Mouse (Mus musculus) stomach, embryonic 16.5 days (tissue): ENCODE data around the gene Clasrp. TPM values are rescaled to one million over a fixed set of nuclear protein-coding genes. Genes with fewer than 3 reads are reported as not detected.

Experiments used
- ATAC-seq: fragments of 200-750 bp; cut with Nextera tagmentation; 2 replicates; pipeline ENCODE4 v1.8.0; 2017; ENCODE audit warnings: moderate number of reproducible peaks, moderate TSS enrichment; ENCODE audit not compliant: insufficient read depth, low FRiP score
- H3K27ac ChIP-seq: fragments of 300-500 bp; sonication (generic); 2 replicates; pipeline ENCODE4 v1.5.1; 2014; ENCODE audit warnings: low read length
- H3K27me3 ChIP-seq: fragments of 300-500 bp; sonication (generic); 2 replicates; pipeline ENCODE4 v1.6.1; 2014; ENCODE audit warnings: low read length, control low read depth, mixed read lengths; ENCODE audit not compliant: control insufficient read depth, insufficient read depth
- H3K36me3 ChIP-seq: fragments of 300-500 bp; sonication (generic); 2 replicates; pipeline ENCODE4 v1.6.1; 2014; ENCODE audit warnings: low read length; ENCODE audit not compliant: control insufficient read depth, insufficient read depth
- H3K4me1 ChIP-seq: fragments of 300-500 bp; sonication (generic); 2 replicates; pipeline ENCODE4 v1.6.1; 2014; ENCODE audit warnings: low read length, control low read depth, mixed read lengths; ENCODE audit not compliant: control insufficient read depth, insufficient read depth
- H3K4me2 ChIP-seq: fragments of 300-500 bp; sonication (generic); 2 replicates; pipeline ENCODE4 v1.6.1; 2014; ENCODE audit warnings: low read depth, low read length, mixed read lengths
- H3K4me3 ChIP-seq: fragments of 300-500 bp; sonication (generic); replicated peaks from 2 replicates; pipeline ENCODE4 v1.5.1; 2014; ENCODE audit warnings: mild to moderate bottlenecking, low read length
- H3K9ac ChIP-seq: fragments of 300-500 bp; sonication (generic); 2 replicates; pipeline ENCODE4 v1.6.1; 2014; ENCODE audit warnings: low read length
- H3K9me3 ChIP-seq: fragments of 300-500 bp; sonication (generic); replicated peaks from 2 replicates; pipeline ENCODE4 v1.6.1; 2016; ENCODE audit warnings: low read length, control low read depth; ENCODE audit not compliant: control insufficient read depth
- whole genome bisulfite sequencing: fragments of 180-500 bp; shearing (Covaris S2); extraction: QIAGEN DNeasy Blood & Tissue Kit; methylation state at CpG from one replicate; pipeline ENCODE4 v1.1.7; 2014; 5-methylcytosine and 5-hydroxymethylcytosine counted together
- polyA plus RNA-seq: library from polyadenylated mRNA; unstranded; fragments of >200 nt; fragmentation: Nextera tagmentation; extraction: Ambion mirVana; gene quantifications from 2 replicates; pipeline ENCODE4 v1.2.1, GENCODE M21; 2015

Gene Clasrp
- polyA plus RNA-seq, 1 experiment from 2014 or later, result 35.2 TPM

- Histone ChIP-seq H3K9ac (no peak overlapping the region), H3K27ac (no peak overlapping the region), H3K4me2 (no peak overlapping the region), H3K36me3 (no peaks in the 10 kb centered on the region), H3K4me3 (no peak overlapping the region), H3K9me3 (no peaks in the 10 kb centered on the region), H3K27me3 (no peaks in the 10 kb centered on the region), H3K4me1 (peaks cover 30% of the 10 kb centered on the region)
- 66% methylated on average over 5 of the region's 5 CpGs for WGBS
- ATAC-seq, result no peak
Measured at GRCm38 (mm10) chr7:19551634-19552033, 52.7 kb downstream of the Clasrp start.

- no peaks in the 10 kb centered on the region for H3K36me3 ChIP-seq
- no peak overlapping the region for H3K4me3 ChIP-seq
- H3K4me2 ChIP-seq, result no peak overlapping the region
- no peak overlapping the region for H3K9ac ChIP-seq
- ATAC-seq, result no peak
- no peak overlapping the region for H3K27ac ChIP-seq
- no peaks in the 10 kb centered on the region for H3K9me3 ChIP-seq
- H3K27me3 ChIP-seq, result no peaks in the 10 kb centered on the region
- peaks cover 44% of the 10 kb centered on the region for H3K4me1 ChIP-seq
- 70% methylated on average over 10 of the region's 10 CpGs for WGBS
Measured at GRCm38 (mm10) chr7:19549394-19549793, 54.9 kb downstream of the Clasrp start.

- H3K27me3 ChIP-seq, result no peaks in the 10 kb centered on the region
- H3K36me3 ChIP-seq, result no peaks in the 10 kb centered on the region
- H3K4me1 ChIP-seq, result peaks cover 46% of the 10 kb centered on the region
- H3K4me3 ChIP-seq, result no peak overlapping the region
- H3K4me2 ChIP-seq, result no peak overlapping the region; the same call in 1 of the 2 replicates
- ATAC-seq, result peak; percentile 80
- no peak overlapping the region for H3K9ac ChIP-seq
- WGBS, result 53% methylated on average over 2 of the region's 2 CpGs
- H3K9me3 ChIP-seq, result no peaks in the 10 kb centered on the region
- peak overlapping the region; percentile 72 for H3K27ac ChIP-seq
Measured at GRCm38 (mm10) chr7:19547344-19547969, 56.8 kb downstream of the Clasrp start.

GRCm38 (mm10) chr7:19546007-19546406 lies 58.3 kb downstream of the Clasrp start:
- no peak overlapping the region for H3K4me2 ChIP-seq
- H3K4me1 ChIP-seq, result peaks cover 57% of the 10 kb centered on the region
- H3K9me3 ChIP-seq, result no peaks in the 10 kb centered on the region
- no peak overlapping the region for H3K9ac ChIP-seq
- 28% methylated on average over 3 of the region's 3 CpGs for WGBS
- no peaks in the 10 kb centered on the region for H3K36me3 ChIP-seq
- H3K27ac ChIP-seq, result peak overlapping the region; percentile 49; the same call in 1 of the 2 replicates
- no peaks in the 10 kb centered on the region for H3K27me3 ChIP-seq
- ATAC-seq, result no peak
- H3K4me3 ChIP-seq, result no peak overlapping the region

- ATAC-seq, result no peak
- H3K9ac ChIP-seq, result no peak overlapping the region
Measured at GRCm38 (mm10) chr7:19543584-19543983, 60.7 kb downstream of the Clasrp start.

GRCm38 (mm10) chr7:19542155-19542691 lies 62.1 kb downstream of the Clasrp start:
- 60% methylated on average over 8 of the region's 8 CpGs for WGBS
- Histone ChIP-seq H3K4me1 (peaks cover 45% of the 10 kb centered on the region), H3K36me3 (no peaks in the 10 kb centered on the region), H3K27me3 (no peaks in the 10 kb centered on the region), H3K27ac (no peak overlapping the region), H3K9me3 (no peaks in the 10 kb centered on the region), H3K4me2 (no peak overlapping the region), H3K9ac (no peak overlapping the region), H3K4me3 (no peak overlapping the region)
- peak; percentile 31; the same call in 1 of the 2 replicates for ATAC-seq

More at GRCm38 (mm10) chr7:19543584-19543983, 60.7 kb downstream of the Clasrp start:
- H3K36me3 ChIP-seq, result no peaks in the 10 kb centered on the region
- no peaks in the 10 kb centered on the region for H3K27me3 ChIP-seq
- no peaks in the 10 kb centered on the region for H3K9me3 ChIP-seq
- no peak overlapping the region for H3K4me2 ChIP-seq
- peaks cover 58% of the 10 kb centered on the region for H3K4me1 ChIP-seq
- no peak overlapping the region for H3K4me3 ChIP-seq
- 44% methylated on average over 6 of the region's 6 CpGs for WGBS
- H3K27ac ChIP-seq, result peak overlapping the region; percentile 77; the same call in 1 of the 2 replicates

- no peak for ATAC-seq
Measured at GRCm38 (mm10) chr7:19541681-19542154, 62.6 kb downstream of the Clasrp start.

GRCm38 (mm10) chr7:19540771-19541566 lies 63.3 kb downstream of the Clasrp start:
- H3K4me3 ChIP-seq, result no peak overlapping the region
- no peak overlapping the region for H3K9ac ChIP-seq
- peaks cover 34% of the 10 kb centered on the region for H3K4me1 ChIP-seq
- ATAC-seq, result no peak
- no peak overlapping the region for H3K4me2 ChIP-seq
- no peaks in the 10 kb centered on the region for H3K36me3 ChIP-seq
- H3K27me3 ChIP-seq, result no peaks in the 10 kb centered on the region
- H3K27ac ChIP-seq, result no peak overlapping the region
- 78% methylated on average over 2 of the region's 2 CpGs for whole genome bisulfite sequencing
- H3K9me3 ChIP-seq, result no peaks in the 10 kb centered on the region

More at GRCm38 (mm10) chr7:19541681-19542154, 62.6 kb downstream of the Clasrp start:
- no peak overlapping the region for H3K27ac ChIP-seq
- H3K27me3 ChIP-seq, result no peaks in the 10 kb centered on the region
- H3K4me1 ChIP-seq, result peaks cover 41% of the 10 kb centered on the region
- no peaks in the 10 kb centered on the region for H3K36me3 ChIP-seq
- no peak overlapping the region for H3K4me2 ChIP-seq
- no peaks in the 10 kb centered on the region for H3K9me3 ChIP-seq
- no peak overlapping the region for H3K4me3 ChIP-seq
- H3K9ac ChIP-seq, result no peak overlapping the region
- 70% methylated on average over 7 of the region's 7 CpGs for WGBS

- Histone ChIP-seq H3K9ac (no peak overlapping the region), H3K27ac (no peak overlapping the region), H3K36me3 (peaks cover 17% of the 10 kb centered on the region), H3K27me3 (no peaks in the 10 kb centered on the region), H3K9me3 (no peaks in the 10 kb centered on the region), H3K4me3 (no peak overlapping the region), H3K4me2 (no peak overlapping the region), H3K4me1 (no peaks in the 10 kb centered on the region)
- WGBS, result 91% methylated on average over 10 of the region's 10 CpGs
- no peak for ATAC-seq
Measured at GRCm38 (mm10) chr7:19534676-19535075, 69.6 kb downstream of the Clasrp start.
